ENCODE assay signal across 24 mouse cellular contexts in the genomic region with DNA sequence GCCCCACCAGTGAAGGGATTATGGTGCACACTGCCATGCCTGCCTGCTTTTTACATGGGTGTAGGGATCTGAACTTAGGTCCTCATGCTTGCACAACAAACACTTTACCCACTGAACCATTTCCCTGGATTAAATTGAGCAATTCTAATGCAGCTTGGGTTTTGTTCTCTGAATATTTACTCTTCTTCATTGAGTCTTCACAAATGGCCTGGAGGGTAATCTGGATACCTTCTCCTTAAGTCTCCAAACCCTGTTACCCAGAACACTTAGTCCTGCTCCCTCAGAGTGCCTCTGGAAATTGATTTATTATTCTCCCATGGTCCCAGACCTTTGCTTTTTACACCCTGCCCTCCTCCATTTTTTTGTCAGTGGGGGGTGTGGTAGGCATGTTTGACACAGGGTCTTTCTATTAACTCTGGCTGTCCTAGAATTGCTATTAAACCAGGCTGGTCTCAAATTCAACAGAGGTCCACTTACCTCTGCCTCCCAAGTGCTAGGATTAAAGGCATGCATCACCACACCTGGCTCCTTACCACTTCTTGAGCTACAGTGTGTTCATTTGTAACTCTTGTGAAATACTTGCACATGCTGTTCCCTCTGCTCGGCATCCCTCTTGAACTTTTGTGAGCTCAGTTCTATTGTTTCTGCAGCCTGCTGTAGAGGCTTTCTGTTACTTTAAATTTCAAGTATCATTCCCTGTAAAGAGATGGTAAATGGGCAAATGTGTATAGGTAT.
DNase-seq lines count a peak whose midpoint lies in the region; ATAC-seq and TF ChIP-seq lines count a peak whose summit lies in the region.
"Had no signal": no experiment of that assay in that cellular context is flagged by ENCODE, and none has a peak within 500 bp of the region (broad histone marks: within the 10 kb centered on the region; RNA-seq: fewer than 3 reads in every experiment).

No protein-coding gene starts in this region.

- H3K9ac ChIP-seq in lung, postnatal 0 days (replicated peaks; ENCODE audit: low read depth): no peak overlapping the region
- no peak overlapping the region for H3K9ac ChIP-seq in stomach, postnatal 0 days (ENCODE audit: low read length)
- H3K9ac ChIP-seq: embryonic facial prominence, embryonic 15.5 days; forebrain, embryonic 12.5 days; hindbrain, embryonic 12.5 days had no signal

- peak; percentile 100 for TF ChIP-seq EP300 in lung, postnatal 0 days (IDR thresholded peaks at IDR 0.05)
- no peak for TF ChIP-seq EP300 in stomach, postnatal 0 days (optimal IDR thresholded peaks at IDR 0.05)

- no peak overlapping the region for H3K4me3 ChIP-seq in lung, adult 2 months (replicated peaks; ENCODE audit: extremely low read depth, low read depth, low read length)
- H3K4me3 ChIP-seq in lung, postnatal 0 days (ENCODE audit: low read depth, low read length): no peak overlapping the region
- H3K4me3 ChIP-seq in stomach, postnatal 0 days (ENCODE audit: low read depth, low read length): no peak overlapping the region
- H3K4me3 ChIP-seq: embryonic facial prominence, embryonic 15.5 days; forebrain, embryonic 12.5 days; heart, embryonic 10.5 days; hindbrain, embryonic 12.5 days had no signal

- 58% methylated on average over 1 of the region's 1 CpGs for WGBS in lung, adult 2 months
- 35% methylated on average over 1 of the region's 1 CpGs for WGBS in lung, postnatal 0 days
- 76% methylated on average over 1 of the region's 1 CpGs for WGBS in stomach, postnatal 0 days

- TF ChIP-seq POLR2A in lung, adult 2 months (IDR thresholded peaks at IDR 0.05; ENCODE audit: borderline replicate concordance, extremely low read depth, low read depth, low read length): no peak

- H3K9me3 ChIP-seq in lung, postnatal 0 days (ENCODE audit: low read length): no peaks in the 10 kb centered on the region
- H3K9me3 ChIP-seq in stomach, postnatal 0 days (ENCODE audit: control insufficient read depth, low read length): no peaks in the 10 kb centered on the region
- H3K9me3 ChIP-seq: embryonic facial prominence, embryonic 15.5 days; forebrain, embryonic 12.5 days; G1E; heart, embryonic 10.5 days; hindbrain, embryonic 12.5 days had no signal

- ATAC-seq in lung, postnatal 0 days: peak; percentile 97
- no peak for ATAC-seq in stomach, postnatal 0 days (ENCODE audit: low FRiP score, low TSS enrichment)
- no peak for ATAC-seq in megakaryocyte-erythroid progenitor cell, adult 5-6 weeks (replicated peaks; ENCODE audit: low FRiP score, low TSS enrichment, poor library complexity, severe bottlenecking)
- ATAC-seq: CD4-positive, CD25-positive, alpha-beta regulatory T cell, adult 4 months; forebrain, embryonic 16.5 days had no signal

- H3K27me3 ChIP-seq in lung, postnatal 0 days (replicated peaks; ENCODE audit: insufficient read depth, low read length): no peaks in the 10 kb centered on the region
- no peaks in the 10 kb centered on the region for H3K27me3 ChIP-seq in stomach, postnatal 0 days (ENCODE audit: control insufficient read depth, insufficient read depth, low read length)
- H3K27me3 ChIP-seq: embryonic facial prominence, embryonic 15.5 days; forebrain, embryonic 12.5 days; hindbrain, embryonic 12.5 days had no signal

- peaks cover 13% of the 10 kb centered on the region for H3K4me1 ChIP-seq in lung, adult 2 months (ENCODE audit: control insufficient read depth, insufficient read depth, low read length)
- 0 out of 2 replicates have a peak, but pooled peaks cover 3% of the 10 kb centered on the region for H3K4me1 ChIP-seq in lung, postnatal 0 days (ENCODE audit: insufficient read depth, low read depth, low read length)
- no peaks in the 10 kb centered on the region for H3K4me1 ChIP-seq in stomach, postnatal 0 days (replicated peaks; ENCODE audit: control insufficient read depth, insufficient read depth)
- H3K4me1 ChIP-seq: embryonic facial prominence, embryonic 15.5 days; forebrain, embryonic 12.5 days; heart, embryonic 10.5 days; hindbrain, embryonic 12.5 days had no signal

- intact Hi-C loops in gastrocnemius, postnatal 14 days (cut with DNase I; ENCODE audit: low total_unique reads): no loop called here

- no peaks in the 10 kb centered on the region for H3K36me3 ChIP-seq in lung, postnatal 0 days (ENCODE audit: insufficient read depth, low read length)
- H3K36me3 ChIP-seq in stomach, postnatal 0 days (ENCODE audit: control insufficient read depth, insufficient read depth, low read length): no peaks in the 10 kb centered on the region
- H3K36me3 ChIP-seq: embryonic facial prominence, embryonic 15.5 days; forebrain, embryonic 12.5 days; G1E; heart, embryonic 10.5 days; hindbrain, embryonic 12.5 days had no signal

- H3K27ac ChIP-seq in lung, postnatal 0 days (ENCODE audit: low read length): peak overlapping the region; percentile 86
- no peak overlapping the region for H3K27ac ChIP-seq in stomach, postnatal 0 days (replicated peaks)
- H3K27ac ChIP-seq: embryonic facial prominence, embryonic 15.5 days; forebrain, embryonic 12.5 days; heart, embryonic 10.5 days; hindbrain, embryonic 12.5 days had no signal

- peak; percentile 79 for DNase-seq in heart, adult 11 months
- DNase-seq in heart, adult 9 months (ENCODE audit: low spot score in 2 of 2): no peak
- peak; percentile 44 for DNase-seq in lung, adult 2 months
- DNase-seq in lung, postnatal 4 days: no peak
- peak; percentile 91 for DNase-seq in lung, postnatal 0 days (ENCODE audit: low spot score)
- no peak for DNase-seq in stomach, postnatal 0 days (ENCODE audit: low spot score)
- DNase-seq in gastrocnemius, postnatal 14 days: no peak
- DNase-seq: adrenal gland, postnatal 10 days; B cell, adult 2 months; cerebellum, adult 11 months; cerebellum, adult 8-10 months; cerebellum, postnatal 14 days; embryo, embryonic 11 days; gastrocnemius, postnatal 10 days; heart, postnatal 10 days; heart, postnatal 4 days had no signal

- no peak for TF ChIP-seq CTCF in lung, adult 2 months (IDR thresholded peaks at IDR 0.05; ENCODE audit: insufficient read depth, low read length)
- TF ChIP-seq CTCF in lung, postnatal 0 days (IDR thresholded peaks at IDR 0.05): no peak
- no peak for TF ChIP-seq CTCF in stomach, postnatal 0 days (IDR thresholded peaks at IDR 0.05; ENCODE audit: low read depth)

- no peak overlapping the region for H3K4me2 ChIP-seq in lung, postnatal 0 days (replicated peaks; ENCODE audit: low read depth, low read length)
- H3K4me2 ChIP-seq in stomach, postnatal 0 days (replicated peaks; ENCODE audit: low read depth): no peak overlapping the region
- H3K4me2 ChIP-seq: embryonic facial prominence, embryonic 15.5 days; forebrain, embryonic 12.5 days; hindbrain, embryonic 12.5 days had no signal

Comparison
In these comparisons a context has a peak if more than half of its experiments do, and no peak if none do; other contexts are left out.
1. DNase-seq: peak in heart, adult 11 months (single experiment), lung, adult 2 months (single experiment) and lung, postnatal 0 days (single experiment); none in heart, adult 9 months (0 of 2), lung, postnatal 4 days (0 of 2), stomach, postnatal 0 days (single experiment) and gastrocnemius, postnatal 14 days (single experiment).